Mouse (Mus musculus): ENCODE data around the gene 2210408I21Rik. TPM values are rescaled to one million over a fixed set of nuclear protein-coding genes. Genes with fewer than 3 reads are reported as not detected.

Gene 2210408I21Rik
- 0.35 and 1.1 TPM in 2 replicates for polyA plus RNA-seq (2012; rRNA removed; ENCODE audit: low replicate concordance)

DNA sequence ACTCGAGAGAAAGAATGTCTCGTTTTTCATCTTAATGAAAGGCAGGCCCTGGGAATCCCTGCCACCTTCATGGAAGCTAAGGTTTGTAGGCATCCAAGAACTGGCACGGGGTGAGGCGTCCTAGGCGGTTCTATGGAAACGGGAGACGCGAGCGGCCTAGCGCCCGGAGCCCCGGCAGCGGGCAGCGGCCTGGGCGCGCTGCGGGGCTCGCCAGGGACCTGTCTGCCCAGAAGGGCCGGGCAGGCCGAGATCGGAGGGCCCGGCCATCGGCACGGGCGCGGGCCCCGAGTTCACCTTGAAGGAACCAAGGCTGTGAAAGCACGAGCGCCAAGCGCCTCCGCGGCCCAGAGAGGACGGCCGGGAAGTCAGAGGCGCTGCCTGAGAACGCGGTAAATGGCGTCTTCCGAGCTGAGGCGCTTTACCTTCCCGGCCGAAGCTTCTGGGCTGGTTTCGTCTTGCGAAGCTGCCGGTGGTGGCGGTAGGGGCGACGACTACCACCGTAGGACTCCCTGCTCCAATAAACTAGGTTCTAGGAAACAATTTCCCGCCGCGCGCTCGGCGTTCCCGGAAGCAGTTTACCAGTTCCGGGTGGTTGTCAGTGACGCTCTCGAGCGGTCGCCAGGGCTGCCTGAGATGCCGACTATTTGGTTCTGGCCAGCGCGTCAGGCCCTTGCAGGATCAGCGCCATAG, at the start of gene 2210408I21Rik, which contains the start of gene Slf1:
2210408I21Rik (plus strand) TSS at position 610 of the 690 bp plus-strand sequence.
Slf1 (minus strand) TSS at position 543 of the 690 bp plus-strand sequence.

Other genes with a start within 250 kb of the 2210408I21Rik start
- gene Slf1, start 67 bp upstream of the 2210408I21Rik start, polyA plus RNA-seq (2012; rRNA removed; ENCODE audit: low replicate concordance): 2.6 and 3.1 TPM in 2 replicates

Data from mammary gland, adult 2 months (tissue).